Mouse (Mus musculus) left cerebral cortex, adult 2 months (tissue): ENCODE data around the gene Gm10354. TPM values are rescaled to one million over a fixed set of nuclear protein-coding genes. Genes with fewer than 3 reads are reported as not detected.
A peak's percentile ranks its signal among the peaks of the same experiment; 100 is the strongest.
"Not testable (repeated sequence)": the region's sequence is repeated elsewhere in the genome, so short reads cannot be mapped to it uniquely, and the experiment has no call there.

Experiments used
- DNase-seq, 2 experiments: peaks; one replicate each; pipeline ENCODE4 v3.0.0; 2021 to 2022; ENCODE audit warnings: low spot score in 2 of 2, mixed read lengths in 1 of 2; ENCODE audit errors: extremely low spot score in 1 of 2
- H3K27ac ChIP-seq: fragments of 200-600 bp; 2 replicates; pipeline ENCODE4 v1.8.1; 2022
- H3K4me3 ChIP-seq: fragments of 200-600 bp; 2 replicates; pipeline ENCODE4 v1.8.1; 2022
- CTCF ChIP-seq: fragments of 200-600 bp; IDR thresholded peaks from 2 replicates; pipeline ENCODE4 v1.8.1; 2022; ENCODE audit warnings: antibody characterized with exemption, mild to moderate bottlenecking, moderate library complexity
- intact Hi-C: fragments of 180-260 bp; cut with DNase I; formaldehyde crosslinking; loops from one replicate; pipeline ENCODE4 v1.15.1; 2025
- total RNA-seq, 2 experiments: library from RNA; stranded (reverse); gene quantifications; 2 replicates each; pipeline ENCODE4 v1.2.3; 2021

The Gm10354 gene
- total RNA-seq, 2 experiments from 2014 or later, result not detected

DNA sequence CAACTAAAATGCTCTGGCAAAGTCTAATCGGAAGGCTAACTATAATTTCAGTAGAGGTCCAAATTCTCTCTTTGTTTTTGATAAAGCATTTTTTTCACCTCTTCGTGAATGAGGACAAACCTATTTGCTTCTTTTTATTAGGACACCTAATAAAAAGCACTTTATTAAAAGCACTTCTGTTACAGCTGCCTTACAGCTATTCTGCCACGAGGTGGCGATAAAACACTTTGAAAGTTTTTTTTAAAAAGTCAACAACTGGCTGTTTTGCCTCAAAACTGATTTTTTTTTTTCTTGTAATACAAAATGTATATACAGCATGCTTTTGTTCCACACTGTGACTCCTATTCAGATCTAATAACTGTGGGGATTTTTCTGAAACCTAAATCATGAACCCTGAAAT, 51.7 kb downstream of the Gm10354 start:
- DNase-seq, H3K27ac ChIP-seq, intact Hi-C loops, H3K4me3 ChIP-seq: not testable (repeated sequence)
- peak; percentile 52 for TF ChIP-seq CTCF

Other genes starting within 250 kb of the Gm10354 start
- not detected for gene Gm9758, start 64.0 kb downstream of the Gm10354 start, total RNA-seq
- not detected for gene Speer4e, start 40.5 kb downstream of the Gm10354 start, total RNA-seq
- not detected for gene Gm17019, start 54.1 kb upstream of the Gm10354 start, total RNA-seq